Mouse (Mus musculus) limb, embryonic 14.5 days (tissue): ENCODE measurements at regions not wholly inside any gene's neighbourhood (a gene's known extent, or its start where the extent isn't known, plus 50 kb on each side); places are given as distances from the start of the nearest gene placed in this dataset.

Source experiments
- ATAC-seq: fragments of 200-750 bp; cut with Nextera tagmentation; 2 replicates; pipeline ENCODE4 v1.8.0; 2017; ENCODE audit warnings: low read depth, moderate number of reproducible peaks, moderate TSS enrichment; ENCODE audit not compliant: low FRiP score
- DNase-seq: peaks from one replicate; pipeline ENCODE4 v3.0.0-alpha.2; 2015; ENCODE audit warnings: low spot score
- H3K27ac ChIP-seq: fragments of 300-500 bp; sonication (generic); replicated peaks from 2 replicates; pipeline ENCODE4 v1.5.1; 2014; ENCODE audit warnings: low read depth, mild to moderate bottlenecking, low read length, moderate library complexity, mixed read lengths
- H3K27me3 ChIP-seq: fragments of 300-500 bp; sonication (generic); 2 replicates; pipeline ENCODE4 v1.6.1; 2014; ENCODE audit warnings: low read length, mixed read lengths; ENCODE audit not compliant: control insufficient read depth, insufficient read depth
- H3K36me3 ChIP-seq: fragments of 300-500 bp; sonication (generic); 2 replicates; pipeline ENCODE4 v1.6.1; 2014; ENCODE audit warnings: mild to moderate bottlenecking, low read length, moderate library complexity, mixed read lengths; ENCODE audit not compliant: control insufficient read depth, insufficient read depth
- H3K4me1 ChIP-seq: fragments of 300-500 bp; sonication (generic); 2 replicates; pipeline ENCODE4 v1.6.1; 2014; ENCODE audit warnings: antibody characterized with exemption, low read length, mixed read lengths; ENCODE audit not compliant: control insufficient read depth, insufficient read depth
- H3K4me2 ChIP-seq: fragments of 300-500 bp; sonication (generic); replicated peaks from 2 replicates; pipeline ENCODE4 v1.6.1; 2014; ENCODE audit warnings: low read depth, mild to moderate bottlenecking, low read length, moderate library complexity; ENCODE audit not compliant: severe bottlenecking
- H3K4me3 ChIP-seq: fragments of 300-500 bp; sonication (generic); replicated peaks from 2 replicates; pipeline ENCODE4 v1.5.1; 2014; ENCODE audit warnings: low read length
- H3K9ac ChIP-seq: fragments of 300-500 bp; sonication (generic); 2 replicates; pipeline ENCODE4 v1.6.1; 2014; ENCODE audit warnings: mild to moderate bottlenecking, low read depth, low read length, moderate library complexity; ENCODE audit not compliant: severe bottlenecking
- H3K9me3 ChIP-seq: fragments of 300-500 bp; sonication (generic); 2 replicates; pipeline ENCODE4 v1.6.1; 2016; ENCODE audit warnings: low read length; ENCODE audit not compliant: control insufficient read depth
- POLR2A ChIP-seq: fragments of 200-500 bp; IDR thresholded peaks from 2 replicates; pipeline ENCODE4 v1.8.0; 2012; ENCODE audit warnings: inconsistent platforms, mild to moderate bottlenecking, moderate library complexity, borderline replicate concordance; ENCODE audit not compliant: insufficient read depth, insufficient read length; ENCODE audit errors: extremely low read depth
- WGBS: fragments of 180-500 bp; shearing (Covaris S2); extraction: QIAGEN DNeasy Blood & Tissue Kit; methylation state at CpG from one replicate; pipeline ENCODE4 v1.1.7; 2014; 5-methylcytosine and 5-hydroxymethylcytosine counted together

- Histone ChIP-seq H3K9me3 (no peaks in the 10 kb centered on the region), H3K4me3 (no peak overlapping the region), H3K9ac (no peak overlapping the region), H3K36me3 (no peaks in the 10 kb centered on the region), H3K4me1 (peaks cover 3% of the 10 kb centered on the region; the same call in 1 of the 2 replicates), H3K27ac (no peak overlapping the region), H3K4me2 (no peak overlapping the region), H3K27me3 (no peaks in the 10 kb centered on the region)
- TF ChIP-seq POLR2A = no peak
- ATAC-seq = no peak
- 82% methylated on average over 3 of the region's 3 CpGs for WGBS
- DNase-seq = no peak
These were observed 249.9 kb downstream of the Mex3b start for GRCm38 (mm10) chr7:83117065-83117464.

GRCm38 (mm10) chr7:83126196-83126595 lies 259.1 kb downstream of the Mex3b start:
- Histone ChIP-seq H3K4me2 (no peak overlapping the region), H3K4me3 (no peak overlapping the region), H3K4me1 (no peaks in the 10 kb centered on the region), H3K9me3 (no peaks in the 10 kb centered on the region), H3K36me3 (no peaks in the 10 kb centered on the region), H3K27ac (no peak overlapping the region), H3K27me3 (no peaks in the 10 kb centered on the region), H3K9ac (no peak overlapping the region)
- WGBS = 78% methylated on average over 4 of the region's 4 CpGs
- TF ChIP-seq POLR2A = no peak
- ATAC-seq (no peak), DNase-seq (no peak)

- DNase-seq (peak; percentile 24), ATAC-seq (no peak)
- Histone ChIP-seq H3K9me3 (no peaks in the 10 kb centered on the region), H3K4me1 (no peaks in the 10 kb centered on the region), H3K27me3 (no peaks in the 10 kb centered on the region), H3K36me3 (no peaks in the 10 kb centered on the region), H3K27ac (no peak overlapping the region), H3K4me3 (no peak overlapping the region), H3K4me2 (no peak overlapping the region), H3K9ac (no peak overlapping the region)
- no peak for TF ChIP-seq POLR2A
- 29% methylated on average over 4 of the region's 4 CpGs for WGBS
These were observed 273.1 kb downstream of the Mex3b start for GRCm38 (mm10) chr7:83140216-83140615.

GRCm38 (mm10) chr7:83140658-83141057 lies 273.5 kb downstream of the Mex3b start:
- Histone ChIP-seq H3K9ac (no peak overlapping the region), H3K27me3 (no peaks in the 10 kb centered on the region), H3K9me3 (no peaks in the 10 kb centered on the region), H3K4me2 (no peak overlapping the region), H3K36me3 (no peaks in the 10 kb centered on the region), H3K4me3 (no peak overlapping the region), H3K4me1 (no peaks in the 10 kb centered on the region), H3K27ac (no peak overlapping the region)
- TF ChIP-seq POLR2A = no peak
- ATAC-seq (no peak), DNase-seq (no peak)
- WGBS = 87% methylated on average over 3 of the region's 3 CpGs

GRCm38 (mm10) chr7:83144018-83144417 lies 276.9 kb downstream of the Mex3b start:
- no peak for TF ChIP-seq POLR2A
- DNase-seq (no peak), ATAC-seq (no peak)
- H3K27ac ChIP-seq = no peak overlapping the region
- no peaks in the 10 kb centered on the region for H3K4me1 ChIP-seq
- H3K36me3 ChIP-seq = no peaks in the 10 kb centered on the region
- H3K9me3 ChIP-seq = no peaks in the 10 kb centered on the region
- no peaks in the 10 kb centered on the region for H3K27me3 ChIP-seq
- H3K4me3 ChIP-seq = no peak overlapping the region
- 77% methylated on average over 5 of the region's 5 CpGs for WGBS
- no peak overlapping the region for H3K9ac ChIP-seq
- H3K4me2 ChIP-seq = no peak overlapping the region

GRCm38 (mm10) chr7:83145551-83145950 lies 278.4 kb downstream of the Mex3b start:
- H3K27me3 ChIP-seq = no peaks in the 10 kb centered on the region
- 84% methylated on average over 5 of the region's 5 CpGs for WGBS
- no peaks in the 10 kb centered on the region for H3K9me3 ChIP-seq
- no peak overlapping the region for H3K4me2 ChIP-seq
- H3K27ac ChIP-seq = no peak overlapping the region
- no peak overlapping the region for H3K9ac ChIP-seq
- TF ChIP-seq POLR2A = no peak
- DNase-seq (no peak), ATAC-seq (no peak)
- no peaks in the 10 kb centered on the region for H3K36me3 ChIP-seq
- H3K4me3 ChIP-seq = no peak overlapping the region
- H3K4me1 ChIP-seq = no peaks in the 10 kb centered on the region
